Mouse (Mus musculus) left cerebral cortex, adult 11 months (tissue): ENCODE data around the gene Plekhm3.

Experiments
- DNase-seq: peaks from one replicate; pipeline ENCODE4 v3.0.0; 2022; ENCODE audit warnings: low spot score

The Plekhm3 gene

GRCm38 (mm10) chr1:64826348-64827103, 130.1 kb downstream of the Plekhm3 start:
- no peak for DNase-seq

GRCm38 (mm10) chr1:64823564-64823963, 133.1 kb downstream of the Plekhm3 start:
- no peak for DNase-seq

DNA sequence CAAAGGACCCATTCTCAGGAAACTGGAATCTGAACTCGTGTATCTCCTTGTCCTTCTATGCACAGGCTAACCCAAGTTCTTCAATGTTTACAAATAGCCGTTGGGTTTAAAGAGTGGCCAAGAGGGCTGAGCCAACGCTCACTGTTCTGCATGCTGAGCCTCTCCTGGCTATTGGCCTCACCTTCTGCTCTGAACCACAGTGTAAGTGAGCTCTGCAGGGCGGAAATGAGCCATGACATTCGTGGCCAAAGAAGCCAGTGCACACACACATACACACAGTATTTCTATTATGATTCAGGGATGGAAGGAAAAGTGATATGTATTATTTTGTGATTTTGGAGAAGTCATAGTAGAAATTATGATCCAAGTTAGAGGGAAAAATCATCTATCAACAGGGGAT, 138.9 kb downstream of the Plekhm3 start:
- DNase-seq, result no peak

DNA sequence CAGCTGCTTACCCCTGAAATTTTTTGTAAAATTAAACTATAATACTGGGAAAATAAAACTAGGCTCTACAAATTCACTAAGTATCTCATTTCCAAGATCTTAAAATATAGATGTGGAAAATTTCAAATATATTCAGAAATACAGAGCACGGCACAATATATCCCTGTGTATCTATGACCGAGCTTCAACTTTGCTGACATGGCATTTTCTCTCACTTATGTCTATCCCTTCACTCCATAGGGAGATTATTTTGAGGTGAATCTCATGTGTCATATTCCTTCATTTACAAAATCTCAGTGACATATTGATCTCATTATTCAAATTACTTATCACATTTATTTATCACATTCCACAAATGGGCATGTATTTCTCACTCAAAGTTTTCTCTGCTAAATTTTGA, 143.4 kb downstream of the Plekhm3 start:
- DNase-seq, result no peak

DNA sequence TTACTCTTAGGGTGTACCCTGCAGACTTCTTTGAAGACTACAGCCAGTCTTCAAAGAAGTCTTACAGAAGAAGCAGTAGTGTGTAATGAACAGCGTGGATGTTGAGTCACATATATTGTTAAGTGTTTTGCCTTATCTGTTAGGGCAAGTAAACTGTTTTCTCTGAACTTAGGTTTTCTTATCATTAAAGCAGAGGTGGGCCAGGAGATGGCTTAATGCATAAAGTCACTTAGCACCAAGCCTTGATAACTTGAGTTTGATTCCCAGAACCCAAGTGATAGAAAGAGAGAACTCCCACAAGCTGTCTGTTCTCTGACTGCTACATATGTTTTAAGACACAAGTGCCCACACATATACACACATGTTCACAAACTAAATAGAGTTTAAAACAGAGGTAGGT, 144.7 kb downstream of the Plekhm3 start:
- DNase-seq, result no peak

DNA sequence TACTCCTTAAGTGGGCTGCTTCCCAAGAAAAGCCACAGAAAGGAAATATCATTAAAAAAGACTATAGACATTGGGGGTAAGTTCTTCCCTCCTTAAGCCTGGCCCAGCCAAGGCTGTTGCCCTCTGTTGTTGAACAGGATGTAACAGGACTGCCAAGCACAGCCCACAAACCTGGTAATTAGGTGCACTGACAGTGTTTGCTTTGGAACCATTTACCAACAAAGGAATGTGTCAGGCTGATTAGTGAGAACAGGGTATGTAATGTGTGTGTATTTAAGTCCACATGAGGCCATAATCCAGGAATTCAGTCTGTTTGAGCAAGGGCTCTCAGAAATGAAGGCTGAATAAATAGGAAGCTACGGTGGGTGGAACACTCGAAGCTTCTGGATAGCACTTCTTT, 147.5 kb downstream of the Plekhm3 start:
- DNase-seq, result no peak

GRCm38 (mm10) chr1:64807766-64808165, 148.9 kb downstream of the Plekhm3 start:
- DNase-seq, result no peak

- DNase-seq, result no peak
Observed at GRCm38 (mm10) chr1:64805217-64805616, 151.4 kb downstream of the Plekhm3 start.

DNA sequence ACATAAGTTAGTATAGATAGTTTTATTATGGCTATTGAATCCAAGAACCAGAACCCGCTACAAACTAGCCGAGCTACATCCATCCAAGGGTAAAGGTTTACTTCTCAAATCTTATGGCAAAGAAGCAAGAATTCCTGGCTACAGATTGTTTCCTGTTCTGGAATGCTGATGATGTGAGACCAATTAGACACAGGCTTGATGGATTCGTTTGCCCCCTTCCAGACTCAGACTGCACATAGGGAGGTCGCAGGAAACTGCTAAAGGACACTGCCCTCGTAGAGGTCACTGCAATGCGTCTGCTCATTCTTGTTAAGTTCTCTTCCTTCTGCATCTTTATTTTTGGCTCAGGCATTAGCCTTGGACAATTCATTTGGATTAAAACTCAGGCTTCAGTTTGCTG, 154.0 kb downstream of the Plekhm3 start:
- no peak for DNase-seq

DNA sequence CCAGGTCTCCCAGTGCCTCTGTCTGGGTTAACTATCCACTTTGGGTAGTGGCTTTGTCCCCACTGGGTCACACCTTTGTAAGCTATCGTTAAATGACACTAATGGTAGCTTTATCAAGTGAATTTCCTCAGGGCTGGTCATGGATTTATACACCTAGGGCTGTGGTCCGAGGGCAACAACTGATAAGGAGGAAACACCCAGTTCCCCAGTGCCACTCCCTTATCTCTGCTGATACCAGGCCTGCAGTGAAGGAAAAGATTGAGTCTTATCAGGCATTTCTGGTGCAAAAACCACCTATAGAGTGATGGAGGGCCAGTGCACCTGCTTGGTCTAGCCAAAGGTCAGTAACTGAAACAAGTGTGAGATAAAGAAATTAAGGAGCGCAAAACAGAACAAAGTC, 159.0 kb downstream of the Plekhm3 start:
- DNase-seq, result no peak

DNA sequence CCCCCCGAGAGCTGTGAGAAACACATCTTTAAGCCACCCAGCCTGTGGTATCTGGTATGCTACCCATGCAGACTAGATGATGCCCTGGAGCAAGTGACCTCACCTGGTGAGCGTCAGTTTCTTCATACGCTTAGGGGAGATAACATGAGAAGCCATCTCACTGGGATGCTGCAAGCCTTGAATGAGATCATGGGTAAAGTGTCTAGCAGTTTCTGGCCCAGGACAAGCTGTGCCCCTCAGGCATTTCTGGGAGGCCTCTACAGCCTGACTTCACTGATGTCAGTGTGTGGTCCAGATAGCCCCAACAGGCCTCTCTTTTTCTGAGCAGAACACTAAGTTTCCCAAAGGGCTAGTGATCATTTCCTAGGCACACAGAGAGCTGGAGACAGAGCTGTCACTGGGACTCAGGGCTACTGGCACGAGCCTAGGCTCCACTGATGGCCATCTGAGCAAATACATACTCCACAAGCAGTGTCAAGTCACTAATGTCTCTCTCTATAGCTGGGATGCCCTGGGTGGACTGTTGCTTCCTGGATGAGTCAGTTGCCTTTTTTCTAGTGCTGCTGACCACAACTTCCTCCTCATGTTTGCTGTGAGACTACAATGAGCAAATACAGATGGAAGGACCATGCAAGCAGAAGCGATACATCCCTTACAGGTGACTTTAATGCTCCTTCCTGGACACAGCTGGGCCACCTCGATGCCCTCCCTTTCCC, 159.6 kb downstream of the Plekhm3 start:
- no peak for DNase-seq

GRCm38 (mm10) chr1:64795284-64796040, 161.2 kb downstream of the Plekhm3 start:
- no peak for DNase-seq

- no peak for DNase-seq
Observed at GRCm38 (mm10) chr1:64794096-64794495, 162.5 kb downstream of the Plekhm3 start.

DNA sequence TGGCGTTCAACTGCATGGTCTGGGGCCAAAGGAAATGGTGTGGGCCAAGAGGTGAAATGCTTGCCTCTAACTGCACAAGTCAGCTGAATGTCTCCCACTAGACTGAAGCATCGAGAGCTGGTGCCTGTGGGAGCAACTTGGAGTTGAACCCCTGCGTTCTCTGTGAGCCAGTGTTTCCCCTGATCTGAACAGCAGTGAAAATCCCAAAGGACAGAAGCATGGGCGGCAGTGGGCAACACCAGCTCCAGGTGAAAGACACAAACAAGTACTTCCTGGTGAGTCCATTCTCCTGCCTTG, 163.4 kb downstream of the Plekhm3 start:
- DNase-seq, result no peak

- no peak for DNase-seq
Observed at GRCm38 (mm10) chr1:64792521-64793233, 163.9 kb downstream of the Plekhm3 start.

DNA sequence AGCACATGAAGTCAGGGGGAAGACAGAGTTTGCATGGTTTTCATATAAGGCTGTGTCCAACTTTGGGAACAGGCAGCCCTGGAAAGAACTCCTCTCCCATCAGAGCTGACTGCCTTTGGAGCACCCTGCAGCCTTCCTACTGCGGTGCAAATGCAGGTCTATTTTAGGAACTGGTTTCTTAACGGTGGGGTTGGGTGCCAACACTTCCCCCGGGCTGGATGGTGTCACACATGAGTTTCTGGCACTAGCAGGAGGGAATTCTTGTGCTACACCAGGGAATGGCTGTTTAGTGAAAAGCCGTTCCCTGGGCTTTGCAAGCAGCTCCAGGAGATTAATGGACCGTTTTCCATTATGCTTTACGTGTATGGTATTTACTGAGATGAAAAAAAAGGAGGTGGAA, 164.8 kb downstream of the Plekhm3 start:
- peak; percentile 67 for DNase-seq

GRCm38 (mm10) chr1:64790806-64791790, 165.5 kb downstream of the Plekhm3 start:
- DNase-seq, result no peak

DNA sequence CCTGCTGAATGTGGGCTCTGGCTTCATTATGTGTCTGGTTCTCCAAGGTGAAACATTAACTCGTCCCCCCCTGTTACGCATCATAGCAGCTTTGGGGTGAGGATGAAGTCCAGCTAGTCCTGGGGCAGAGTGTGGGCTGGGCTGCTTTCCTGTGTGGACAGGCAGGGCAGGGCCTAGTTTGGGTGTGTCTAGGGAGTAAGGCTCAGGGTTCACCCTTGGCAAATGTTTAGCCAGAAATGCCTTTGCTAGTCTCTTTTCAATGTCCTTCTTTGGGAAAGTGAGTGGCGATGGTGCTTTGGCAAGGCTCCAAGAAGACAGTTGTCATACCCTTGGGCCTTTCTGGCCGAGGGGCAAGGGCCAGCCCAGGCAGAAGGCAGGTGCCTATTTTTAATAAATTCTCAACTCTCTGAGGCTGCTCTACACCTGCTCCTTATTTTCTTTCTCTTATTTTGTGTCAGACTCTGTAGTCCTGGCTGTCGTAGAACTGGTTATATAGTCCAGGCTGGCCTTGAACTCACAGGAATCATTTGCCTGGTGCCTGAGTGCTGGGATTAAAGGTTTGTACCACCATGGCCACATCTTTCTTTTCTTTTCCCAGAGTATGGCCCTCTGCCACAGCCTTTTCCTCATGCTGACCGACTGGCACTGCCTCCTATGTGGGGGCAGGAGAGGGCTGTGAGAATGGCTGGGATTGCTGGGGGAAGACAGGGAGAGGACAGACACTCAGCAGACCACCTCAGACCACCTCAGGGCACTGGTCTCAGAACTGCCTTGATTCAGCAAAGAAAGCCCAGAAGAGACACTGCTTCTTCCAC, 168.7 kb downstream of the Plekhm3 start:
- DNase-seq, result no peak

DNA sequence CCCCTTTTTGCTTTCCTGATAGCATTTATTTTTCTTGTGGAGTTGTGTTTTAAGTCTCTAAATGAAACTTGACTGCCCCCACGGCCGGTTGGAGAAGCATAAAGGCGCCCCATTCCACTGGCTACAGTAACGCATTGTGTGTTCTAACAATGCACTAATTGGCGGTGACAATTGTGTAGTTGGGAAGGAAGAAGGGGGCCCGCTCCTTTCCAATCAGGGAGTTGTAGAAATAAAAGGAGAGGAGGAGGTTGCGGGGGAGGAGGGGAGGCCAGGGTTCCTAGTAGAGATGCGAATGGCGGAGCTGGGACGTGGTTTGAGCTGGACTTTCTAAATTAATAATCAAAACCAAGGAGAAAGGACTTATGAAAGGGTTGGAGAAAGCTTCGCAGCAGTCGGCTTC, 176.8 kb downstream of the Plekhm3 start:
- no peak for DNase-seq

- DNase-seq, result no peak
Observed at GRCm38 (mm10) chr1:64779415-64779814, 177.2 kb downstream of the Plekhm3 start.
